Mouse (Mus musculus): ENCODE measurements around the gene Snrpd3.

GRCm38 (mm10) chr10:75559676-75560548 is 42.6 kb downstream of the Snrpd3 start, which contains the start of gene Lrrc75b:
- TF ChIP-seq HCFC1 (IDR thresholded peaks at IDR 0.05; ENCODE audit: borderline replicate concordance, insufficient read depth, low read length) (no peak), ZC3H11A (IDR thresholded peaks at IDR 0.05; ENCODE audit: borderline replicate concordance, low read depth, low read length) (no peak), CHD2 (IDR thresholded peaks at IDR 0.05; ENCODE audit: low read depth, low read length) (no peak), ZNF384 (IDR thresholded peaks at IDR 0.05; ENCODE audit: low read depth, low read length) (no peak), MAFK (IDR thresholded peaks at IDR 0.05; ENCODE audit: insufficient read depth, low read depth, low read length) (no peak)
